ENCODE assay signal across 21 mouse cellular contexts in genomic region chr11:54224475-54224986, GRCm38 (mm10). TPM values are rescaled to one million over a fixed set of nuclear protein-coding genes. Genes with fewer than 3 reads are reported as not detected.
"Had no signal": no experiment of that assay in that cellular context is flagged by ENCODE, and none has a peak within 500 bp of the region (broad histone marks: within the 10 kb centered on the region; RNA-seq: fewer than 3 reads in every experiment).

No protein-coding gene starts in this region.

- ATAC-seq: liver, postnatal 0 days had no signal

- H3K4me1 ChIP-seq: limb, embryonic 12.5 days; liver, embryonic 13.5 days; lung, embryonic 15.5 days; midbrain, embryonic 12.5 days; stomach, embryonic 15.5 days had no signal

- H3K27me3 ChIP-seq: limb, embryonic 12.5 days; liver, embryonic 13.5 days; lung, embryonic 15.5 days; midbrain, embryonic 12.5 days; stomach, embryonic 15.5 days had no signal

- H3K9ac ChIP-seq: limb, embryonic 12.5 days; liver, embryonic 13.5 days; liver, postnatal 0 days; lung, embryonic 15.5 days; midbrain, embryonic 12.5 days; stomach, embryonic 15.5 days had no signal

- H3K4me2 ChIP-seq: limb, embryonic 12.5 days; liver, embryonic 13.5 days; lung, embryonic 15.5 days; midbrain, embryonic 12.5 days; stomach, embryonic 15.5 days had no signal

- H3K36me3 ChIP-seq: limb, embryonic 12.5 days; liver, embryonic 13.5 days; lung, embryonic 15.5 days; midbrain, embryonic 12.5 days; stomach, embryonic 15.5 days had no signal

- H3K9me3 ChIP-seq: limb, embryonic 12.5 days; liver, embryonic 13.5 days; lung, embryonic 15.5 days; midbrain, embryonic 12.5 days; stomach, embryonic 15.5 days had no signal

- H3K27ac ChIP-seq: kidney, postnatal 0 days; limb, embryonic 12.5 days; liver, embryonic 13.5 days; lung, embryonic 15.5 days; midbrain, embryonic 12.5 days; stomach, embryonic 15.5 days had no signal

- H3K4me3 ChIP-seq: limb, embryonic 12.5 days; liver, embryonic 13.5 days; lung, embryonic 15.5 days; midbrain, embryonic 12.5 days; stomach, embryonic 15.5 days had no signal

- DNase-seq: kidney, adult 9 months; kidney, postnatal 36 days; layer of hippocampus, adult 9-11 months; liver; liver, embryonic 13.5 days; liver, postnatal 0 days; lung, postnatal 14 days; spleen, adult 18-20 months; thymus, postnatal 36 days had no signal

RNA-seq across cellular contexts. Expression of gene Csf2, which starts 24.9 kb away (rescaled TPM):
- total RNA-seq: layer of hippocampus, adult 18-20 months; left cerebral cortex, postnatal 36 days; megakaryocyte-erythroid progenitor cell, adult 5-6 weeks; midbrain, postnatal 0 days; neutrophil, adult 5-6 weeks had no signal
- polyA plus RNA-seq: kidney, postnatal 0 days; limb, embryonic 12.5 days; liver, embryonic 13.5 days; liver, postnatal 0 days; midbrain, embryonic 12.5 days; midbrain, postnatal 0 days; neural tube, embryonic 11.5 days; testis, adult 2 months had no signal

RNA-seq across cellular contexts. Expression of gene Il3, which starts 42.5 kb away (rescaled TPM):
- total RNA-seq: layer of hippocampus, adult 18-20 months; left cerebral cortex, postnatal 36 days; megakaryocyte-erythroid progenitor cell, adult 5-6 weeks; midbrain, postnatal 0 days; neutrophil, adult 5-6 weeks had no signal
- polyA plus RNA-seq: kidney, postnatal 0 days; limb, embryonic 12.5 days; liver, embryonic 13.5 days; liver, postnatal 0 days; lung, embryonic 15.5 days; midbrain, embryonic 12.5 days; midbrain, postnatal 0 days; neural tube, embryonic 11.5 days; stomach, embryonic 15.5 days; testis, adult 2 months had no signal
